Mouse (Mus musculus) small intestine, adult 2 months (tissue): ENCODE measurements around the gene Onecut3. TPM values are rescaled to one million over a fixed set of nuclear protein-coding genes. Genes with fewer than 3 reads are reported as not detected.

ENCODE experiments used
- H3K27ac ChIP-seq: fragments of 200-500 bp; 2 replicates; pipeline ENCODE4 v1.5.1; 2012; ENCODE audit warnings: low read depth, low read length, control low read depth, inconsistent platforms; ENCODE audit not compliant: insufficient read depth
- H3K27me3 ChIP-seq: fragments of 200-500 bp; 2 replicates; pipeline ENCODE4 v1.6.1; 2012; ENCODE audit warnings: mild to moderate bottlenecking, moderate library complexity, low read length, inconsistent platforms; ENCODE audit not compliant: control insufficient read depth, insufficient read depth
- H3K36me3 ChIP-seq: fragments of 200-500 bp; 2 replicates; pipeline ENCODE4 v1.6.1; 2012; ENCODE audit warnings: mild to moderate bottlenecking, low read length, control low read depth, inconsistent platforms; ENCODE audit not compliant: control insufficient read depth, insufficient read depth
- H3K4me1 ChIP-seq: fragments of 200-500 bp; 2 replicates; pipeline ENCODE4 v1.6.1; 2012; ENCODE audit warnings: low read length, inconsistent platforms, mixed read lengths; ENCODE audit not compliant: control insufficient read depth, insufficient read depth, insufficient read length
- H3K4me3 ChIP-seq: fragments of 200-500 bp; 2 replicates; pipeline ENCODE4 v1.5.1; 2012; ENCODE audit warnings: low read depth, mild to moderate bottlenecking, control low read depth, inconsistent platforms, low read length, moderate library complexity
- CTCF ChIP-seq: fragments of 200-500 bp; IDR thresholded peaks from 2 replicates; pipeline ENCODE4 v1.5.1; 2012; ENCODE audit warnings: low read depth, mild to moderate bottlenecking, control low read depth, inconsistent platforms, low read length, moderate library complexity, mixed read lengths; ENCODE audit not compliant: insufficient replicate concordance, insufficient read length; ENCODE audit errors: extremely low read depth
- POLR2A ChIP-seq: fragments of 200-500 bp; IDR thresholded peaks from 2 replicates; pipeline ENCODE4 v1.6.1; 2012; ENCODE audit warnings: low read depth, mild to moderate bottlenecking, control low read depth, inconsistent platforms, low read length, moderate library complexity
- WGBS: fragments of 180-500 bp; shearing (Covaris S2); methylation state at CpG from one replicate; pipeline ENCODE4 v1.1.7; 2018; 5-methylcytosine and 5-hydroxymethylcytosine counted together
- polyA plus RNA-seq: library from polyadenylated mRNA; depleted of rRNA; stranded (reverse); fragments of >200 nt; gene quantifications from 2 replicates; pipeline ENCODE4 v1.2.3, GENCODE M21; 2012

Onecut3 gene
- polyA plus RNA-seq, 1 experiment, result 0.29 TPM

DNA sequence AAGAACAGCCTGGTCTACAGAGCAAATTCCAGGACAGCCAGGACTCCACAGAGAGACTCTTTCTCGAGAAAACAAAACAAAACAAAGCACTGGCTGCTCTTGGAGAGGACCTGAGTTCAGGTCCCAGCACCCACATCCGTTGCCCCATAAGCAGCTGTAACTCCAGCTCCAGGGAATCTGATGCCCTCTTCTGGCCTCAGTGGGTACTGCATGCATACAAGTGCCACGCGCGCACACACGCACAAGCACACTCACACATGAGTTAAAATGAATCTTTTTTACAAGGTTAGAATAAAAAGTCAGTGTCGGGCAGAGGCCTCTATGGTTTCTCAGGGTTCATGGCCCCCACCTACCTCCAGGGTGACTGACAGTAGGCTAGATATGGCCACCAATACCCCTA lies 28.7 kb downstream of the Onecut3 start:
- no peak overlapping the region for H3K27ac ChIP-seq
- H3K36me3 ChIP-seq, result no peaks in the 10 kb centered on the region
- no peaks in the 10 kb centered on the region for H3K4me1 ChIP-seq
- WGBS, result 94% methylated on average over 7 of the region's 7 CpGs
- no peak overlapping the region for H3K4me3 ChIP-seq
- TF ChIP-seq CTCF (peak; percentile 25; the same call in 1 of the 2 replicates), POLR2A (no peak)
- no peaks in the 10 kb centered on the region for H3K27me3 ChIP-seq

GRCm38 (mm10) chr10:80526172-80526571 lies 31.5 kb downstream of the Onecut3 start:
- H3K4me1 ChIP-seq, result no peaks in the 10 kb centered on the region
- TF ChIP-seq CTCF (no peak), POLR2A (no peak)
- H3K27ac ChIP-seq, result no peak overlapping the region
- no peaks in the 10 kb centered on the region for H3K27me3 ChIP-seq
- 26% methylated on average over 9 of the region's 9 CpGs for WGBS
- H3K36me3 ChIP-seq, result no peaks in the 10 kb centered on the region
- H3K4me3 ChIP-seq, result no peak overlapping the region

GRCm38 (mm10) chr10:80532783-80533182 lies 38.1 kb downstream of the Onecut3 start:
- Histone ChIP-seq H3K4me1 (peaks cover 6% of the 10 kb centered on the region), H3K36me3 (no peaks in the 10 kb centered on the region), H3K27me3 (peaks cover 7% of the 10 kb centered on the region), H3K27ac (no peak overlapping the region), H3K4me3 (no peak overlapping the region)
- WGBS, result 78% methylated on average over 11 of the region's 11 CpGs
- TF ChIP-seq POLR2A (no peak), CTCF (no peak)

DNA sequence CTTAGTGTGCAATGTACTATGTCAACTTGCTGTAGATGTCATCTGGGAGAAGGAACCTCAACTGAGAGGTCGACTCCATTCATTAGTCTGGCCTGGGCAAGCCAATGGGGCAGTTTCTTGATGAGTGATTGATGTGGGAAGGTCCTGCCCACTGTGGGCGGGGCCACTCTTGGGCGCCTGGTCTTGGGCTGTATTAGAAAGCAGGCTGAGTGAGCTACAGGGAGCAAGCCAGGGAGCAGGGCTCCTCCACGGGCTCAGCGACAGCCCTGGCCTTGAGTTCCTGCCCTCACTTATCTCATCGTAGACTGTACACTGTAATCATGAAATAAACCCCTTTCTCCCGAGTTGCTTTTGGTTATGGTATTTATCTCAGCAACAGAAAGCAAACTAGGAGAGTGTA lies 39.1 kb downstream of the Onecut3 start:
- 8% methylated on average over 7 of the region's 7 CpGs for WGBS
- peaks cover 6% of the 10 kb centered on the region for H3K4me1 ChIP-seq
- no peaks in the 10 kb centered on the region for H3K36me3 ChIP-seq
- no peak overlapping the region for H3K4me3 ChIP-seq
- H3K27me3 ChIP-seq, result peaks cover 7% of the 10 kb centered on the region
- TF ChIP-seq CTCF (no peak), POLR2A (no peak)
- H3K27ac ChIP-seq, result no peak overlapping the region

GRCm38 (mm10) chr10:80535071-80535470 lies 40.4 kb downstream of the Onecut3 start:
- Histone ChIP-seq H3K36me3 (no peaks in the 10 kb centered on the region), H3K4me1 (peaks cover 8% of the 10 kb centered on the region), H3K27ac (no peak overlapping the region), H3K27me3 (peaks cover 7% of the 10 kb centered on the region), H3K4me3 (peak overlapping the region; percentile 23)
- TF ChIP-seq CTCF, result no peak
- no peak for TF ChIP-seq POLR2A
- WGBS, result 7% methylated on average over 14 of the region's 14 CpGs

DNA sequence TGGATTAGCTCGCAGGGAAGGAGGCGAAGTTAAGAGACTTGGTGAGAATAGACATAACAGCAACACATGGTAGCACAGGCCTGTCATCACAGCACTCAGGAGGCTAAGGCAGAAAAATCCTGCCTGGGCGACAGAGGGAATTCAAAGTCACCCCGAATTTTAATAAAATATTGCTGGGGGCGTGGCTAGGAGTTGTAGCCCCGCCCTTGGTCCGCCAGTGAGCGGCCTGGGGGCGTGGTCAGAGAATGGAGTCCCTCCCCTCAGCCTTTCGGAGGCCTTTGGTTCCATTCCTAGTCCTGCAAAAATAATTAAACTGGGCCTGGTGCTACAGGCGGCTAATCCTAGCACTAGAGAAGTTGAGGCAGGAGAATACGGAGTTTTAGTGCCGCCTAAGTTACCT lies 41.1 kb downstream of the Onecut3 start:
- no peak for TF ChIP-seq CTCF
- WGBS, result 16% methylated on average over 13 of the region's 13 CpGs
- Histone ChIP-seq H3K4me1 (peaks cover 8% of the 10 kb centered on the region), H3K36me3 (no peaks in the 10 kb centered on the region), H3K27me3 (peaks cover 7% of the 10 kb centered on the region), H3K4me3 (no peak overlapping the region), H3K27ac (no peak overlapping the region)

DNA sequence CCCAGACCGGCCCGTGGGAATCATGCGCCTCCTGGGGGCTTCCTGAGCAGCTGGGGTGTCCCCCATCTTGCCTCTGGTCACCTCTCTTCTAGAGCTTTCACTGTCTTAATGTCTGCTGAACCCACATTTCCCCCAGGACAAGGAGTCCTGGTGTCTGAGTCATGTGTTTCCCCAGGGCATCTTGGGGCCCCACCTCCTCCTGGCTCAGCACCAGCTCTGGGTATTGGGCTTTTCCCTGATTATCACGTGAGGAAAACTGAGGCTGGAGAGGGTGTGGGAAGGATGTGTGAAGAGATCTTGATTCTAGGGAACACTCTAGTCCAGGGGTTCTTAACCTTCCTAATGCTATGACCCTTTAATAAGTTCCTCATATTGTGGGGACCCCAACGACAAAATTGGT lies 43.5 kb downstream of the Onecut3 start:
- H3K4me1 ChIP-seq, result peaks cover 8% of the 10 kb centered on the region
- peaks cover 17% of the 10 kb centered on the region for H3K36me3 ChIP-seq
- TF ChIP-seq CTCF, result no peak
- TF ChIP-seq POLR2A, result no peak
- no peak overlapping the region for H3K4me3 ChIP-seq
- 50% methylated on average over 5 of the region's 5 CpGs for WGBS
- H3K27ac ChIP-seq, result no peak overlapping the region
- H3K27me3 ChIP-seq, result peaks cover 7% of the 10 kb centered on the region
